17 mouse cellular contexts compared by ENCODE assay signal in the genomic region with DNA sequence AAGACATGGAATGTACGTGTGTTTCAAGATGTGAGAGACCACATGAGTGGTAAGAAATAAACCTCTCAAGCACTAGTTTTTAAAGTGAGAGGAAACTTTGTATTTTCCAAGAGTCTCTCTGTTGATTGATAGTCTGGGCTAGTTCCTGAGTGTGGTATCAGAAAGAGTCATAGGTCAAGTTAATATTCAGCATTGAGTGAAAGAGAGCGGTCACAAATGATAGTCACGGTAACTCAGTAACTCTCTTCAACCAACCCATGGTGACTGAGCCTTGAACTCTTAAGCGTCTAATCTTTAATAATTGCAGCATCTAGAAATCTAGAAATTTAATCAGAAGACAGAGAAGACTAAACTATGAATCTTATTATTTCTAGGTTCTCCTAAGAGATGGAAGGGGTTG.
DNase-seq lines count a peak whose midpoint lies in the region; TF ChIP-seq lines count a peak whose summit lies in the region.
"Had no signal": no experiment of that assay in that cellular context is flagged by ENCODE, and none has a peak within 500 bp of the region (broad histone marks: within the 10 kb centered on the region; RNA-seq: fewer than 3 reads in every experiment).

No protein-coding gene starts in this region.

- no peak overlapping the region for H3K27ac ChIP-seq in kidney, adult 2 months (ENCODE audit: insufficient read depth, low read depth, low read length)

- WGBS in kidney, adult 2 months = 60% methylated on average over 4 of the region's 4 CpGs

- no peak for TF ChIP-seq CTCF in kidney, adult 2 months (conservative IDR thresholded peaks at IDR 0.05; ENCODE audit: insufficient read depth, insufficient read length, low read depth, low read length)

- H3K27me3 ChIP-seq in kidney, adult 2 months (replicated peaks; ENCODE audit: control insufficient read depth, insufficient read depth, low read length) = no peaks in the 10 kb centered on the region
- H3K27me3 ChIP-seq: CH12.LX, Patski had no signal

- peak; percentile 58 for DNase-seq in kidney, adult 2 months
- no peak for DNase-seq in kidney, postnatal 4 days
- DNase-seq in kidney, adult 9 months = peak; percentile 67
- no peak for DNase-seq in kidney, postnatal 10 days
- DNase-seq: adrenal gland, adult 2 months; adrenal gland, adult 8-10 months; adrenal gland, postnatal 10 days; adrenal gland, postnatal 14 days; adrenal gland, postnatal 25 days; adrenal gland, postnatal 36 days; B cell, adult 2 months; cerebellum, adult 11 months; cerebellum, adult 11-12 months; cerebellum, adult 18-20 months had no signal

- no peak for TF ChIP-seq POLR2A in kidney, adult 2 months (IDR thresholded peaks at IDR 0.05; ENCODE audit: low read depth, low read length)

- no peak overlapping the region for H3K4me3 ChIP-seq in kidney, adult 2 months (ENCODE audit: insufficient read depth, low read depth, low read length)

- no peaks in the 10 kb centered on the region for H3K36me3 ChIP-seq in kidney, adult 2 months (ENCODE audit: control insufficient read depth, insufficient read depth, low read length)
- H3K36me3 ChIP-seq: G1E had no signal

- H3K4me1 ChIP-seq in kidney, adult 2 months (ENCODE audit: control insufficient read depth, insufficient read depth, low read length) = 0 out of 2 replicates have a peak, but pooled peaks cover 4% of the 10 kb centered on the region

Comparison
In these comparisons a context has a peak if more than half of its experiments do, and no peak if none do; other contexts are left out.
1. DNase-seq: peak in kidney, adult 2 months (single experiment) and kidney, adult 9 months (single experiment); none in kidney, postnatal 4 days (0 of 2) and kidney, postnatal 10 days (single experiment).